Mouse (Mus musculus) heart, adult 2 months (tissue): Measurements from ENCODE around the gene Gm49393.

ENCODE experiments used
- CTCF ChIP-seq: fragments of 200-600 bp; IDR thresholded peaks from 2 replicates; pipeline ENCODE4 v1.8.1; 2022; ENCODE audit warnings: antibody characterized with exemption, mild to moderate bottlenecking, moderate library complexity
- POLR2A ChIP-seq: fragments of 200-500 bp; IDR thresholded peaks from 2 replicates; pipeline ENCODE4 v1.6.1; 2011; ENCODE audit warnings: mild to moderate bottlenecking, low read depth, low read length, control low read depth; ENCODE audit not compliant: insufficient read depth

- no peak for TF ChIP-seq CTCF
- no peak for TF ChIP-seq POLR2A
Measured at GRCm38 (mm10) chr13:60848241-60849120, 86.9 kb downstream of the Gm49393 start.
